Mouse (Mus musculus): ENCODE data around the gene Selenon.

DNA sequence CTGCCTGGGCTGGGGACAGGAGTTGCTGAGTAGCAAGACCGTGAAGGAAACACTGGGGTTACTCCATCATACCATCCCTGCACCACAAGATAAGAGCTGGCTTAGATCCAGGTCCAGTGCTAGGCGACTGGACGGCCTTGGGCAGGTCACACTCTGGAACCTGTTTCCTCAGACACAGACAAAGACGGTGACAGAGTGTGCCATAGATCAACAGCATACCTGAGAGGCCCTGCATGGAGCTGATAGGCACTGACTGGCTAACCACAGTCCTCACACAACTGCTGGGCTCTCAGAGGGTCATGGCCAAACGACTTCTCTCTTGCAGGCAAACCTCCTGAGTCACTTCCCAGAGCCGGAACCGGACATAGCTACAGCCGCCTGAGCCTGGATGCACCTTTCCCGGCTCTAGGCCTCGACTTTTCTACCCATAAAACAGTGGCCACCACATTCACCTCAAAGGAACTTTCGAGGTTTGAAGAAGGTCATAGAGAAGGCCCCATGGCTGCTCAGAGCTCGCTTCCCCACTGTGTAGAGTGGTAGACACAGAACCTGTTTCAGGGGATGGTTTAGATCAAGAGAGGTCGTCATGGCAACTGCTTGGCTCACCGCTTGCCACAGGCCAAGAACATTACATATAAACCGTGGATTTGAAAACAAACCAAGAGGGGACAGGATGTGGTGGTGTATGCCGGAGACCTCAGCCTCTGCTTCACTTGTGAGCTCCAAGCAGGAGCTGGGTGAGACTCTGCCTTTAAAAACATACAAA, 57.0 kb downstream of the Selenon start:
- TF ChIP-seq CTCF (IDR thresholded peaks at IDR 0.05; ENCODE audit: low read depth, low read length) (no peak), POLR2A (IDR thresholded peaks at IDR 0.05; ENCODE audit: borderline replicate concordance, low read depth, low read length) (no peak)
